Mouse (Mus musculus) liver, embryonic 15.5 days (tissue): ENCODE measurements around the gene Slc30a9. TPM values are rescaled to one million over a fixed set of nuclear protein-coding genes. Genes with fewer than 3 reads are reported as not detected.
A peak's percentile ranks its signal among the peaks of the same experiment; 100 is the strongest.

ENCODE experiments used
- ATAC-seq: fragments of 200-750 bp; cut with Nextera tagmentation; 2 replicates; pipeline ENCODE4 v1.8.0; 2017; ENCODE audit warnings: moderate number of reproducible peaks, mild to moderate bottlenecking, moderate library complexity; ENCODE audit not compliant: insufficient read depth
- H3K27ac ChIP-seq: fragments of 300-500 bp; sonication (generic); replicated peaks from 2 replicates; pipeline ENCODE4 v1.5.1; 2015; ENCODE audit warnings: mild to moderate bottlenecking, inconsistent platforms
- H3K27me3 ChIP-seq: fragments of 300-500 bp; sonication (generic); 2 replicates; pipeline ENCODE4 v1.6.1; 2015; ENCODE audit warnings: mild to moderate bottlenecking, inconsistent platforms
- H3K36me3 ChIP-seq: fragments of 300-500 bp; sonication (generic); replicated peaks from 2 replicates; pipeline ENCODE4 v1.6.1; 2015; ENCODE audit warnings: moderate library complexity, mild to moderate bottlenecking, inconsistent platforms
- H3K4me1 ChIP-seq: fragments of 300-500 bp; sonication (generic); replicated peaks from 2 replicates; pipeline ENCODE4 v1.6.1; 2015; ENCODE audit warnings: inconsistent platforms
- H3K4me2 ChIP-seq: fragments of 300-500 bp; sonication (generic); 2 replicates; pipeline ENCODE4 v1.6.1; 2015; ENCODE audit warnings: moderate library complexity, mild to moderate bottlenecking, inconsistent platforms
- H3K4me3 ChIP-seq: fragments of 300-500 bp; sonication (generic); replicated peaks from 2 replicates; pipeline ENCODE4 v1.5.1; 2015; ENCODE audit warnings: mild to moderate bottlenecking, inconsistent platforms
- H3K9ac ChIP-seq: fragments of 300-500 bp; sonication (generic); 2 replicates; pipeline ENCODE4 v1.6.1; 2015; ENCODE audit warnings: moderate library complexity, mild to moderate bottlenecking, inconsistent platforms
- H3K9me3 ChIP-seq: fragments of 300-500 bp; sonication (generic); replicated peaks from 2 replicates; pipeline ENCODE4 v1.6.1; 2016; ENCODE audit warnings: inconsistent platforms
- WGBS: fragments of 180-500 bp; shearing (Covaris S2); methylation state at CpG from one replicate; pipeline ENCODE4 v1.1.7; 2015; ENCODE audit warnings: mixed read lengths; ENCODE audit not compliant: insufficient replicate concordance; 5-methylcytosine and 5-hydroxymethylcytosine counted together
- polyA plus RNA-seq: library from polyadenylated mRNA; unstranded; fragments of >200 nt; fragmentation: Nextera tagmentation; extraction: Ambion mirVana; gene quantifications from 2 replicates; pipeline ENCODE4 v1.2.1, GENCODE M21; 2015

The Slc30a9 gene
- polyA plus RNA-seq, 1 experiment from 2014 or later: 52.7 TPM

DNA sequence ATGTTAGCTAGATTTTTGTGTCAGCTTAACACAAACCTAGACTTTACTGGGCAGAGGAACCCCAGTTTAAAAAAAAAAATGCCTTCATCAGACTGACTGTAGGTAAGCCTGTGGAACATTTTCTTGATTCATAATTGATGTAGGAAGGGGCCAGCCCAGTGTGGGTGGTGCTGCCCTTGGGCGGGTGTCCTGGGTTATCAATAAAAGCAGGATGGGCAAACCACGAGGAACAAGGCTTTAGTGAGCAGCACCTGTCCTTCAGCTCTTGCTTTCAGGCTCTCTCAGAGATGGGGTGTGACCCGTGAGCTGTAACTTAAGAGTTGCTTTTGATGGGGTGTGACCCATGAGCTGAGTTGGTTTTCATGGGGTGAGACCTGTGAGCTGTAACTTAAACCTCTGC, 11.7 kb upstream of the Slc30a9 start:
- WGBS: 30% methylated on average over 3 of the region's 3 CpGs
- H3K27ac ChIP-seq: peak overlapping the region; percentile 66
- H3K4me2 ChIP-seq: peak overlapping the region; percentile 45
- no peaks in the 10 kb centered on the region for H3K9me3 ChIP-seq
- peak overlapping the region; percentile 8; the same call in 1 of the 2 replicates for H3K9ac ChIP-seq
- peaks cover 40% of the 10 kb centered on the region for H3K4me1 ChIP-seq
- peak; percentile 81 for ATAC-seq
- H3K36me3 ChIP-seq: peaks cover 50% of the 10 kb centered on the region
- H3K27me3 ChIP-seq: no peaks in the 10 kb centered on the region
- H3K4me3 ChIP-seq: no peak overlapping the region

DNA sequence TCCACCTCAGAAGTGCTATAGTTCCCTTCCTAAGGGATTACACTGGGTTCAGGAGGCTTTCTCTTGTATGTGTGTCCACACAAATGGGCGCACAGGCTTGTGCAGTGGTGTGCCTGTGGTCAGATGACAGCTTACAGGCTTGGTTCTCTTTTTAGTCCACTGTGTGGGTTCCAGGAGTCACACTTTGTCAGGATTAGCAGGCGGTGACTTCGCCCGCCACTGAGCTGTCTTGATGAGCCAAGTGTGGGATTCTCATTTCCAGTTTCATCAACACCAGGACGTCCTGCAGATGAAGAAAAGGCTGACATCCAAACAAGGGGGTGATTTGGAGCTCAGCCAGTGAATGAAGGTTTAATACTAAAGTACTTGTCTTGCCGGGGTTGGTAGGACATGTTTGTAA, 11.1 kb upstream of the Slc30a9 start:
- H3K36me3 ChIP-seq: peaks cover 53% of the 10 kb centered on the region
- no peaks in the 10 kb centered on the region for H3K27me3 ChIP-seq
- no peaks in the 10 kb centered on the region for H3K9me3 ChIP-seq
- H3K4me1 ChIP-seq: peaks cover 46% of the 10 kb centered on the region
- 84% methylated on average over 6 of the region's 6 CpGs for WGBS
- no peak overlapping the region for H3K9ac ChIP-seq
- H3K4me3 ChIP-seq: no peak overlapping the region
- H3K27ac ChIP-seq: peak overlapping the region; percentile 66
- ATAC-seq: no peak
- H3K4me2 ChIP-seq: no peak overlapping the region; the same call in 1 of the 2 replicates

DNA sequence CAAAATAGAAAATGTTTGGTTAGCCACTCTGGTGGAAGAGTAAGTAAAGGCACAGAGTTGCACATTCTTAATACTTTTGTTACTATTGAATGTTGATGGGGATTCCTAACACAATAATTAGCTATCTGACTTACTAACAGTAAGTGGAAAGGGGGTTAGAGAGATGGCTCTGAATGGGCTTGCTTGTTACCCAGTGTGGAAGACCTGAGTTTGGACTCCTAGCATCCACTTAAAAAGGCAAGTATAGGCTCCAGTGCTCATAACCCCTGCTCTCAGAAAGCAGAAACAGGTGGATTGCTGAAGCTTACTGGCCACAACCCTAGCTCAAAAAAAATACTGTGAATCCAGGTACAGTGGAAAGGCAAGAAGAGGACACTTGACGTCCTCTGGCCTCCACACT, 10.6 kb upstream of the Slc30a9 start:
- WGBS: 89% methylated on average over 1 of the region's 1 CpGs
- peaks cover 50% of the 10 kb centered on the region for H3K36me3 ChIP-seq
- ATAC-seq: no peak

DNA sequence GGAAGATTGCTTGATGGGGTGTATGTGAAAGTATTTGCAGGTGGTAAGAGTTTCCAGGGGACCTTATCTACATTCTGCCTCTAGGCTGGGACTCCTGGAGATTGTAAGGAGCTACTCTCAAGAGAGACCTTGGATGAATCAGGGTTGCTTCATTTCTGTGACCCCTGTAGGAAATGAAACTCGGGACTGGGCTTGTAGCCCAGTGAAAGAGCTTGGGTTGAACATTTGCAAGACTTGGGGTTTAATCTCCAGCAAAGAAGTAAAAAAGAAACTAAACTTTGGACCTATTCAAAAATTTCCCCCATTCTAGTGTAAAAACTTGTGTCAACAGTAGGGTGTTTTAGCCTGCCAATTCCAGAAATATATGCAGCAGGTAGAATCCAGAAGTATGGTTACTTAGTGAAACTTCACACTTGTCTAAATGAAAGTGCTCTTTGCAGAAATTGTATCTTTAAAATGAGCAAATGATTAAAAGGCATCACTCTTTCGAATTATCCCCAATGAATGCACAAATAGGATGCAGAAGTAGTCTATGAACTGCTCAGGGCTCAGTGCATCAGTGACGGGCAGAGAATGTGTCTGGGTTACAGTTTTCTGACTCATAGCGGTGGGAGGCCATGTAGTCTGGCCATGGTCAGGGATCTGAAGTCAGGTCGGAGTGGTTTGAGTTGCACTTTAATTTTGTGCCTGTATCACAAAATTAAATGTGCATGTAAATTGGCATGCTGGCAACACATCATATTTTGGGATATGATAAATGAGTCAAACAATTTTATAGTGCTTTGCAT, 9.5 kb upstream of the Slc30a9 start:
- H3K9me3 ChIP-seq: no peaks in the 10 kb centered on the region
- no peak overlapping the region for H3K27ac ChIP-seq
- no peak for ATAC-seq
- 71% methylated on average over 5 of the region's 5 CpGs for WGBS
- no peak overlapping the region for H3K4me3 ChIP-seq
- no peaks in the 10 kb centered on the region for H3K27me3 ChIP-seq
- no peak overlapping the region for H3K4me2 ChIP-seq
- no peak overlapping the region for H3K9ac ChIP-seq
- H3K36me3 ChIP-seq: peaks cover 41% of the 10 kb centered on the region
- peaks cover 46% of the 10 kb centered on the region for H3K4me1 ChIP-seq

More for the DNA sequence above, 10.6 kb upstream of the Slc30a9 start:
- Histone ChIP-seq H3K4me2 (no peak overlapping the region), H3K9ac (no peak overlapping the region), H3K27me3 (no peaks in the 10 kb centered on the region), H3K9me3 (no peaks in the 10 kb centered on the region), H3K4me3 (no peak overlapping the region), H3K4me1 (peaks cover 46% of the 10 kb centered on the region), H3K27ac (peak overlapping the region; percentile 66; the same call in 1 of the 2 replicates)

DNA sequence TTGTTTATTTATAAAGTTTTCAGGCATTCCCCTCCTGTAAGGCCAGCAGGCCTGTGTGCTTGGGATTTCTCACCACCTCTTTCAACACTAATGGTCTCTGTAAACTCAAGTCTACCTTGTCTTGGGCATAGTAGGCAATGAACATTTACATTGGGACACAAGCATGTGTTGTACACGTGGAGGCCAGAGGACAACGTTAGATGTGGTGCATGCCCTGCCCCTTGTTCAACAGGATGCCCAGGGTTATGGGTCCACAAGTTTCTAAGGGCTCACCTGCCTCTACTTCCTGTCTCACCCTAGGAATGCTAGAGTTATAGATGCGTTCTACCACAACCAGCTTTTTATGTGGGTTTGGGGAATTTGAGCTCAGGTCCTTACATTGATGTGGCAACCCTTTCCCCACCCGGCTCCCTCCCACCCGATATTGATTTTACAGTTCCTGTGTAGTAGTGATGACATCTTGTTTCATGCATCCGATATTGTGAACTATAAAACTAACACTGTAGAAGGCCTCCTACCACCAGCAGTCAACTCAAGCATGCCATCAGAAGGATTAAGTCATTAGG, 6.8 kb upstream of the Slc30a9 start:
- H3K9ac ChIP-seq: no peak overlapping the region
- peaks cover 24% of the 10 kb centered on the region for H3K36me3 ChIP-seq
- H3K4me3 ChIP-seq: no peak overlapping the region
- peaks cover 32% of the 10 kb centered on the region for H3K4me1 ChIP-seq
- WGBS: 72% methylated on average over 6 of the region's 6 CpGs
- peak overlapping the region; percentile 45; the same call in 1 of the 2 replicates for H3K27ac ChIP-seq
- no peaks in the 10 kb centered on the region for H3K9me3 ChIP-seq
- H3K4me2 ChIP-seq: no peak overlapping the region
- no peaks in the 10 kb centered on the region for H3K27me3 ChIP-seq
- ATAC-seq: no peak

DNA sequence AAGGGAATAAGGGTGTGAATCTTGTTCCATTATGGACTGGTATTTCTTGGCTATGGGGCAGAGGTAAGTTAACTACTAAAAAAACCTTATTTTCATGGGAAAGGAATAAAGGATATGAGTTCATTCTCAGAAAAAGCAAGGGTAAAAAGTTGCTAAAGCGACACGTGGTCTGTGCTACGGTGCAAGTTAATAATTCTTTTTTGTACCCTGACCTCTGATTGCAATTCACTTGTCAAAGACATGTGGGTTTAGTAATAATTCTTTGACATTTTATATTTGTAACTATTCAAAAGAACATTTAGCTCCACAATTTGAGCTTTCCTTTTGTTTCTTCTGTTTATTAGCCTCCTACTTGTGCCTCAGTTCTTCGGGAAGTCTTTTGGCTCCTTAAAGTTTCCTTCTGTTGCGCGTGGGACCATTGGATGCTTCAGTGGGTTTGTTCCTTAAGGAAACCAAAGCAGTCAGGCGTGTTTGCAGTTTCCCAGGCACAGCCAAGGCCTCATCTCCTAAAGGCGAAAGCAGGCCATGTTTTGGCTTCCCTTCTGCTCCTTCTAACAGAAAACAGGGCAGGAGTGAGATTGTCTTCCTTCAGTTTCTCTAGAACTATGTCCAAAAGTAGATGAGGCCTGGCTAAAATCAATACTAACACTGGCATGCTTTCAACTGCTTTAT, 5.7 kb upstream of the Slc30a9 start:
- no peak overlapping the region for H3K9ac ChIP-seq
- ATAC-seq: no peak
- no peak overlapping the region for H3K4me3 ChIP-seq
- no peak overlapping the region for H3K4me2 ChIP-seq
- H3K27me3 ChIP-seq: no peaks in the 10 kb centered on the region
- H3K4me1 ChIP-seq: peaks cover 25% of the 10 kb centered on the region
- H3K36me3 ChIP-seq: peaks cover 21% of the 10 kb centered on the region
- no peaks in the 10 kb centered on the region for H3K9me3 ChIP-seq
- no peak overlapping the region for H3K27ac ChIP-seq
- 83% methylated on average over 8 of the region's 8 CpGs for WGBS

DNA sequence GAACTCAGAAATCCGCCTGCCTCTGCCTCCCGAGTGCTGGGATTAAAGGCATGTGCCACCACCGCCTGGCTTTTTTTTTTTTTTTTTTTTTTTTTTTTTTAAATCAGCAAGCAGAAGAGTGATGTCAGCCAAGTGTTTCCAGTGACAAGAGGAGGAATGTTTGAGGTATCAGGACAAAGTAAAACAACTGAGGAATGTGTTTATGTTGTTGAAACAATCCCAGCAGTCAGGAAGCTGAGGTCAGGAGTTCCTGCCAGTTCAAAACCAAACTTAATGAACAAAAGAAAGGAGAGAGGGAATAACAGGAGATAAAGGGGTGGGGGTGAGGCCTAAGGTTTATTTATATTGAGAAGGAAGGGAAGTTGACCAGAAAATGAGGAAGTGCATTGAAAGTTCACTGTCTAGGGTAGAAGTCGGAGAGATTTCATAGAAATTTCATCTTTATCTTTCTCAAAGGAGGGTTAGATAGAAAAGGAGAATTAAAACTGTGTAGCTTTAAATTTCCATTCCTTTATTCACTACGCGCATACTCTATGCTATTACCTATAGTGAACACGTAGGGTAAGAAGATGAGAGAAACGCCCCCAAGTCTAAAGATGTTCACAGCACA, 4.9 kb upstream of the Slc30a9 start:
- Histone ChIP-seq H3K4me1 (peaks cover 25% of the 10 kb centered on the region), H3K9ac (no peak overlapping the region), H3K4me2 (no peak overlapping the region), H3K27me3 (no peaks in the 10 kb centered on the region), H3K9me3 (no peaks in the 10 kb centered on the region), H3K4me3 (no peak overlapping the region), H3K36me3 (0 out of 2 replicates have a peak, but pooled peaks cover 16% of the 10 kb centered on the region), H3K27ac (no peak overlapping the region)
- ATAC-seq: no peak
- WGBS: 51% methylated on average over 8 of the region's 8 CpGs

DNA sequence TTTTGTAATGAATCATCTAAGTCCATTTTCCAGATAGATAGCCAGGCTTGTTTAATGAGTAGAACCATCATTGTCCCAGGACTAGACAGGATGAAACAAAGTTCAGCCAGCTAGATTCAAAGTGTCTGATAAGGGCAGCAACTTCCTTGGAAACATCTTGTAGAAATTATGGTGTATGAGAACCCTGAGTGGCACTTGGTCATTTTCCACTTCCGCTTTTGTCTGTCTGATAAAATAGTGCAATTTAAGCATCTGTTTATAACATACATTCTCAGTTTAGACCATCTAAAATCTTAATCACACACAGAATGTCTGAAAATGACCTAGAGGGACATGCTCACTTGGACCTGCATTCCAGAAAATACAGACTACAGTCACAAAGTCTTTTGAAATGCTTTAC, 2.9 kb upstream of the Slc30a9 start:
- no peak for ATAC-seq
- Histone ChIP-seq H3K4me2 (no peak overlapping the region), H3K27ac (no peak overlapping the region), H3K4me1 (peaks cover 28% of the 10 kb centered on the region), H3K9me3 (no peaks in the 10 kb centered on the region), H3K27me3 (no peaks in the 10 kb centered on the region), H3K4me3 (no peak overlapping the region), H3K9ac (no peak overlapping the region), H3K36me3 (0 out of 2 replicates have a peak, but pooled peaks cover 19% of the 10 kb centered on the region)
- 68% methylated on average over 1 of the region's 1 CpGs for WGBS

DNA sequence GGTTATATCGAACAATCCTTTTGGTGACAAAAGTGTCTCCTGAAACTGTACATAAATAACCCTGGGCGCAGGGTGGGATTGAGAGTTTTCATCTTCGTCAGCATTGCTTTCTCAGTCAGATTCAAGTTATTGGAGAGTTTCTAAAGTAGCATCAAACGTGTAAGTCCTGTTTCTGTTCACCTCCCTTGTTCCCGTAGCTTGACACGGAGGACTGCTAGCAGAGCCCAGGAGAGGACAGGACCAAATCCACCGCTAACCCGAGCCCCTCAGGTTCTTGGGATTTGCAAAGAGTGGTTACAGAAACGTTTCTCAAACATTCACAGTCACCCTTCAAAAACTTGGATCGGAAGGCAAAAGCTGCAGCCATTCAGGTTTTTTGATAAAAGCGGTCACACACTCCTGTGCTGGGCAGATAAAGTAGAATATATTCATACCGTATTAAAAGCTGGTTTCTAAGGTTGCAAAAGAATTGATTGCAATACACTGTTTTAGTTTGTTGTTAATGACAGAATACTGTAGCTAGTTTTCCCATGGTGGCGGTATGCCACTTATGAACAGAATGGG, 986 bp downstream of the Slc30a9 start:
- Histone ChIP-seq H3K36me3 (peaks cover 30% of the 10 kb centered on the region), H3K4me1 (peaks cover 31% of the 10 kb centered on the region), H3K9me3 (no peaks in the 10 kb centered on the region), H3K27ac (peak overlapping the region; percentile 93), H3K9ac (peak overlapping the region; percentile 97), H3K27me3 (no peaks in the 10 kb centered on the region), H3K4me3 (peak overlapping the region; percentile 100), H3K4me2 (peak overlapping the region; percentile 84)
- no peak for ATAC-seq
- 13% methylated on average over 13 of the region's 13 CpGs for WGBS

DNA sequence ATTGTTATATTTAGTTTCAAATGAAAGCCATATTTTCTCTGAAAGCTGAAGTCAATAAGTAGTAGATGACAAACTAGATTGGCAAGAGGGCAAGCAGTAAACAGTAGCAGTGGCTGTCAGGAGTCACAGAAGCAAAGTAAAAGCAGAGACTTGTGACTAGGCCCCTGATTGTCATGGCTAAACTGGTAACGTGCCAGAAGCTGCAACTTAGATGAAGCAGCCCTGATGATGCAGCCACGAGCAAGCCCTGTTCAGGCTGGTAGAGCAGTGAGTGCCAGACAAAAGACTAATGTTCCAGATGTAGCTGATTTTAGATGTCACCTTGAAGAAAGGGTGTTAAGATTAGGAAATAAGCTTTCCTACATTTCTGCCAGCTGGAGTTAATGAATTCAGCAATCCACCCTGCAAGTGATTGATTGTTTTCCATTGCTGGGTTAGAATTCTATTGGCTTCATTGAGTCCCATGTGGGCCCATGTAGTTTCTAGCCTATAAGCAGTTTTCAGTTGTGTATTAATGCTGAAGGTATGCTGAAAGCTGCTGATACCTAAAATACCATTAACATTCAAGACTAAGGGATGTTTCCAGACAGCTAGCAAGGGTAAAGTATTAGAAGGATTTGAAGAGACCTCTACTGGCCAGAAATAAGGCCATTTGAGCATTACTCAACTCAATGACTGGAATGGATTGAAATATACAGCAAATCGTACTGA, 5.2 kb downstream of the Slc30a9 start:
- Histone ChIP-seq H3K4me2 (no peak overlapping the region), H3K27ac (no peak overlapping the region), H3K4me1 (peaks cover 23% of the 10 kb centered on the region), H3K9ac (no peak overlapping the region), H3K36me3 (peaks cover 45% of the 10 kb centered on the region), H3K27me3 (no peaks in the 10 kb centered on the region), H3K9me3 (no peaks in the 10 kb centered on the region), H3K4me3 (no peak overlapping the region)
- 68% methylated on average over 3 of the region's 3 CpGs for WGBS
- no peak for ATAC-seq
